Comparison of ENCODE assay signal across 8 mouse cellular contexts in the genomic region with DNA sequence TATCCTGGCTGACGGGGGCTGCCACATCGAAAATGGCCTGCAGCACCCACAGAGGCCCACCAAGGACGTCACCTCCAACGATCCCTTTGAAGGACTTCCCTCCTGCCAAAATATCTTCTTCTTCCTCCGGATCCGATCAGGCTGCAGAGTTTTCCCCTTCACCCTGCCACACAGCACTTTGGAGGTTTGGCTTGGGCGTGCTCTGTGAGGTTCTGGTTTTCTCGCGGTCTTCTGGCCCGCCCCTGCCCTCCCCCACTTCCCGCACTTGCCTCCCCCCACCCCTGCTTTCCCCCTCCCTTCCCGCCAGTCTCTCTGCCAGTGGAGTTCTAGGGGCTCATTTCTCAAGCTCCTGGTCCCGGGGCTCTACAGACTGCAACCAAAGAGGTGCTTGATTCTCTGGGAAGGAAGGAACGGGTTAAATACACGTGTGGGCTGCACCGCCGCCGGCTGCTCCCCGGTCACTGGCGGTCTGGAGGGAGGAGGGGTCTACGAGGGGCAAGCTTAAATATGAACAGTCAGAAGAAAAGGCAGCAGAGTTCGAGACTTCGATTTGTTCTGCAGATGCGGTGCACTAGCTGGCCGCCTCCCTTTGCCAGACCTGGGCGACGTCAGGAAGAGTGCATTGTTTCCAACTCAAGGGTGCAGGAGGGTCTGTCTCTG. TPM values are rescaled to one million over a fixed set of nuclear protein-coding genes. Genes with fewer than 3 reads are reported as not detected.
A peak's percentile ranks its signal among the peaks of the same experiment; 100 is the strongest.
DNase-seq lines count a peak whose midpoint lies in the region; ATAC-seq and TF ChIP-seq lines count a peak whose summit lies in the region.

Gene Ntf3, minus strand, starts transcription at position 363 of the 660 bp plus-strand sequence.

- TF ChIP-seq CTCF in lung, adult 2 months (IDR thresholded peaks at IDR 0.05; ENCODE audit: insufficient read depth, low read length): no peak

- TF ChIP-seq POLR2A in lung, adult 2 months (IDR thresholded peaks at IDR 0.05; ENCODE audit: borderline replicate concordance, extremely low read depth, low read depth, low read length): no peak

- no peaks in the 10 kb centered on the region for H3K36me3 ChIP-seq in lung, embryonic 15.5 days
- no peaks in the 10 kb centered on the region for H3K36me3 ChIP-seq in heart, embryonic 10.5 days
- no peaks in the 10 kb centered on the region for H3K36me3 ChIP-seq in limb, embryonic 10.5 days
- no peaks in the 10 kb centered on the region for H3K36me3 ChIP-seq in stomach, embryonic 15.5 days

- 1% methylated on average over 25 of the region's 27 CpGs for WGBS in lung, embryonic 15.5 days
- WGBS in lung, adult 2 months: 1% methylated on average over 27 of the region's 27 CpGs
- 1% methylated on average over 27 of the region's 27 CpGs for WGBS in heart, embryonic 10.5 days
- 0% methylated on average over 27 of the region's 27 CpGs for WGBS in limb, embryonic 10.5 days
- under 1% methylated on average over 27 of the region's 27 CpGs for WGBS in stomach, embryonic 15.5 days

- no peak for ATAC-seq in lung, embryonic 15.5 days (ENCODE audit: borderline replicate concordance, extremely low read depth, low FRiP score, low TSS enrichment)
- ATAC-seq in stomach, embryonic 15.5 days (ENCODE audit: insufficient read depth, low FRiP score, low read depth): no peak

- H3K4me2 ChIP-seq in lung, embryonic 15.5 days: peak within 1 kb of the TSS; percentile 68
- peak within 1 kb of the TSS; percentile 87 for H3K4me2 ChIP-seq in stomach, embryonic 15.5 days

- H3K27me3 ChIP-seq in lung, embryonic 15.5 days: peaks cover 54% of the 10 kb centered on the region
- peaks cover 28% of the 10 kb centered on the region for H3K27me3 ChIP-seq in heart, embryonic 10.5 days (ENCODE audit: insufficient read depth, poor library complexity, severe bottlenecking)
- 0 out of 2 replicates have a peak, but pooled peaks cover 3% of the 10 kb centered on the region for H3K27me3 ChIP-seq in limb, embryonic 10.5 days (ENCODE audit: low read depth, poor library complexity, severe bottlenecking)
- H3K27me3 ChIP-seq in stomach, embryonic 15.5 days (replicated peaks): peaks cover 15% of the 10 kb centered on the region; the same call in 1 of the 2 replicates

- H3K27ac ChIP-seq in lung, embryonic 15.5 days: no peak within 1 kb of the TSS
- peak within 1 kb of the TSS; percentile 87 for H3K27ac ChIP-seq in heart, embryonic 10.5 days
- peak within 1 kb of the TSS; percentile 91 for H3K27ac ChIP-seq in limb, embryonic 10.5 days
- peak within 1 kb of the TSS; percentile 26; the same call in 1 of the 2 replicates for H3K27ac ChIP-seq in stomach, embryonic 15.5 days

- H3K4me1 ChIP-seq in lung, embryonic 15.5 days: peaks cover 52% of the 10 kb centered on the region
- peaks cover 3% of the 10 kb centered on the region; the same call in 1 of the 2 replicates for H3K4me1 ChIP-seq in lung, adult 2 months (ENCODE audit: control insufficient read depth, insufficient read depth, low read length)
- peaks cover 59% of the 10 kb centered on the region for H3K4me1 ChIP-seq in heart, embryonic 10.5 days
- peaks cover 66% of the 10 kb centered on the region for H3K4me1 ChIP-seq in limb, embryonic 10.5 days
- peaks cover 23% of the 10 kb centered on the region for H3K4me1 ChIP-seq in stomach, embryonic 15.5 days

- no peaks in the 10 kb centered on the region for H3K9me3 ChIP-seq in lung, embryonic 15.5 days
- H3K9me3 ChIP-seq in heart, embryonic 10.5 days: no peaks in the 10 kb centered on the region
- no peaks in the 10 kb centered on the region for H3K9me3 ChIP-seq in limb, embryonic 10.5 days (replicated peaks)
- no peaks in the 10 kb centered on the region for H3K9me3 ChIP-seq in stomach, embryonic 15.5 days

- H3K4me3 ChIP-seq in lung, embryonic 15.5 days: peak within 1 kb of the TSS; percentile 32
- no peak within 1 kb of the TSS for H3K4me3 ChIP-seq in lung, adult 2 months (replicated peaks; ENCODE audit: extremely low read depth, low read depth, low read length)
- peak within 1 kb of the TSS; percentile 65 for H3K4me3 ChIP-seq in heart, embryonic 10.5 days
- H3K4me3 ChIP-seq in limb, embryonic 10.5 days: peak within 1 kb of the TSS; percentile 68
- H3K4me3 ChIP-seq in stomach, embryonic 15.5 days (replicated peaks): peak within 1 kb of the TSS; percentile 34

- no peak for DNase-seq in lung, adult 2 months
- DNase-seq in heart, embryonic 10.5 days (ENCODE audit: low spot score): peak; percentile 77
- peak; percentile 84 for DNase-seq in limb, embryonic 10.5 days (ENCODE audit: low spot score)
- DNase-seq in left cerebral cortex, adult 18-20 months (ENCODE audit: low spot score in 2 of 2): no peak
- no peak for DNase-seq in left cerebral cortex, postnatal 10 days (ENCODE audit: extremely low spot score in 1 of 2, low spot score in 2 of 2)
- DNase-seq in adrenal gland, postnatal 10 days: no peak

- intact Hi-C loops in left cerebral cortex, postnatal 10 days (cut with DNase I): loop anchor here (2.0 to 5.0 kb wide), 3 partner anchors 214 to 544 kb away; no protein-coding TSS in a partner anchor

- H3K9ac ChIP-seq in lung, embryonic 15.5 days: 0 out of 2 replicates have a peak within 1 kb of the TSS, but pooled peaks have one; percentile 16
- 0 out of 2 replicates have a peak within 1 kb of the TSS, but pooled peaks have one; percentile 6 for H3K9ac ChIP-seq in stomach, embryonic 15.5 days

RNA-seq across cellular contexts. Expression of gene Ntf3, which starts in this region (rescaled TPM):
- polyA plus RNA-seq in lung, embryonic 15.5 days (2015; fragmentation: Nextera tagmentation; extraction: Ambion mirVana): 4.7 and 5.9 TPM in 2 replicates
- polyA plus RNA-seq in lung, adult 2 months (2012; rRNA removed): 1.5 and 1.7 TPM in 2 replicates
- 11.0 and 12.8 TPM in 2 replicates for polyA plus RNA-seq in heart, embryonic 10.5 days (2016; fragmentation: Nextera tagmentation; extraction: Ambion mirVana)
- 13.7 and 22.9 TPM in 2 replicates for polyA plus RNA-seq in limb, embryonic 10.5 days (2016; fragmentation: Nextera tagmentation; extraction: Ambion mirVana)
- 9.2 and 9.5 TPM in 2 replicates for polyA plus RNA-seq in stomach, embryonic 15.5 days (2015; fragmentation: Nextera tagmentation; extraction: Ambion mirVana)
- 1 to 10 TPM; 2.5 to 2.8 TPM for total RNA-seq in left cerebral cortex, adult 18-20 months (2021)
- 1 to 10 TPM; 3.8 to 4.4 TPM for total RNA-seq in left cerebral cortex, postnatal 10 days (2021)
- total RNA-seq in adrenal gland, postnatal 10 days (2021): 1 to 10 TPM; 3.0 to 3.7 TPM

Comparison
In these comparisons a context has a peak if more than half of its experiments do, and no peak if none do; other contexts are left out.
1. DNase-seq: peak in heart, embryonic 10.5 days (single experiment) and limb, embryonic 10.5 days (single experiment); none in lung, adult 2 months (single experiment), left cerebral cortex, adult 18-20 months (0 of 2), left cerebral cortex, postnatal 10 days (0 of 2) and adrenal gland, postnatal 10 days (single experiment).